Mouse (Mus musculus) right cerebral cortex, postnatal 36 days (tissue): ENCODE results near the gene Lrrc75a.
A peak's percentile ranks its signal among the peaks of the same experiment; 100 is the strongest.
"Not testable (repeated sequence)": the region's sequence is repeated elsewhere in the genome, so short reads cannot be mapped to it uniquely, and the experiment has no call there.

Experiments
- DNase-seq, 2 experiments: peaks; one replicate each; pipeline ENCODE4 v3.0.0; 2022; ENCODE audit warnings: low spot score in 2 of 2, mixed read lengths in 1 of 2

The Lrrc75a gene

GRCm38 (mm10) chr11:62647661-62648590 lies at the start of gene Lrrc75a:
TSS of gene Lrrc75a (minus strand) at chr11:62648523.
- DNase-seq = no peak

- no peak for DNase-seq
Observed at GRCm38 (mm10) chr11:62695126-62695525, 46.8 kb upstream of the Lrrc75a start.

- peak in 1 of 2 experiments; percentile 11 for DNase-seq
Observed at GRCm38 (mm10) chr11:62693299-62694184, 45.2 kb upstream of the Lrrc75a start.

GRCm38 (mm10) chr11:62691592-62691991 lies 43.3 kb upstream of the Lrrc75a start:
- DNase-seq = no peak

- no peak for DNase-seq
Observed at GRCm38 (mm10) chr11:62679954-62680353, 31.6 kb upstream of the Lrrc75a start.

- DNase-seq = no peak
Observed at GRCm38 (mm10) chr11:62678778-62679354, 30.5 kb upstream of the Lrrc75a start.

GRCm38 (mm10) chr11:62676290-62676596 lies 27.9 kb upstream of the Lrrc75a start:
- DNase-seq = no peak

GRCm38 (mm10) chr11:62675480-62676289 lies 27.4 kb upstream of the Lrrc75a start:
- peak; percentile 48 to 51 for DNase-seq

GRCm38 (mm10) chr11:62670006-62670405 lies 21.7 kb upstream of the Lrrc75a start:
- no peak for DNase-seq

- DNase-seq = peak; percentile 60 to 78
Observed at GRCm38 (mm10) chr11:62669471-62669870, 21.1 kb upstream of the Lrrc75a start.

- DNase-seq = no peak
Observed at GRCm38 (mm10) chr11:62668986-62669385, 20.7 kb upstream of the Lrrc75a start.

- no peak for DNase-seq
Observed at GRCm38 (mm10) chr11:62664250-62664649, 15.9 kb upstream of the Lrrc75a start.

- no peak for DNase-seq
Observed at GRCm38 (mm10) chr11:62660885-62661284, 12.6 kb upstream of the Lrrc75a start.

GRCm38 (mm10) chr11:62652080-62652479 lies 3.8 kb upstream of the Lrrc75a start:
- no peak for DNase-seq

- no peak for DNase-seq
Observed at GRCm38 (mm10) chr11:62651563-62651962, 3.2 kb upstream of the Lrrc75a start.

GRCm38 (mm10) chr11:62649803-62650202 lies 1.5 kb upstream of the Lrrc75a start:
- not testable (repeated sequence) for DNase-seq

- DNase-seq = peak; percentile 73 to 74
Observed at GRCm38 (mm10) chr11:62648591-62649391, 468 bp upstream of the Lrrc75a start, which contains the start of gene Mmgt2. TSS of gene Mmgt2 (plus strand) at chr11:62648664.

GRCm38 (mm10) chr11:62646958-62647515 lies 1.3 kb downstream of the Lrrc75a start:
- DNase-seq = no peak

GRCm38 (mm10) chr11:62646495-62646843 lies 1.9 kb downstream of the Lrrc75a start:
- no peak for DNase-seq
